Mouse (Mus musculus): ENCODE results near the gene Gm4952.
"Not testable (repeated sequence)": the region's sequence is repeated elsewhere in the genome, so short reads cannot be mapped to it uniquely, and the experiment has no call there.

Gene Gm4952

GRCm38 (mm10) chr19:12600684-12601480, 1.1 kb downstream of the Gm4952 start:
- DNase-seq (ENCODE audit: low read depth in 2 of 2, low spot score in 2 of 2) = no peak

DNA sequence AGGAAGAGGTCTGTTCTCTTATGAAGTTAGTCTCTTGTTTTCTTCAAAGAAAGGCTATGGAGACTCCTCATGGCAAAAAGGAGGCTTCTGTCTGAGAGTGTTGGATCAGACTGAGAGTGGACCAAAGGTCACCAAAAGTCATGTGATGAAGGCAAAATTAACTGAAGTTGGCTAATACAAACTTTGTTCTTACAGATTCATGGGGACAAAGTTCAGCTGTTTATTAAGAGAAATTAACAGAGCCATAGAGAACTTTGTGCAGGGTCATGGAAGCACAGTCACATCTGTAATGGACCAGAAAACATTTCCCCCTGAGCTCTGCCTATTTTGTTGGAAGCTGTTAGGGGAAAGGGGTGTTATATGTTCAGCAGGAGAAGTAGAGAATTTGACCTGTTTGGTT, 8.6 kb downstream of the Gm4952 start:
- DNase-seq (ENCODE audit: low read depth in 2 of 2, low spot score in 2 of 2) = no peak

DNA sequence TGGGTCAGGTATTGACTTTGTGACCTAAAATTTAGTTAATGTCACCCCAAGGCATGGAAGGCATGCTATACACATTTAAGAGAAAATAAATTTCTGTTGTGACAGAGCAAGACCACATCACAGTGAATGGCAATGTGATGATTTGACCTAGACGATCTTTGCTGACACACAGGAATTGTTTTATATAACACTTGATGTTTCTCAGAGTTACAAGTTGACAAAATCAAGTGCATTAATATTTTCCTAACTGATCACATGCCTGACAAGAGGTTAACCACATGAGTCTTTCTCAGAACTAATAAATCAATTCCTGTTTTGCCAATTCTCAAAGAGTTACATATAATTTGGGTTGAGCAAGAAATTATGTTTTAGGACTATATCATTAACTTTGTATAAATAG, 13.9 kb downstream of the Gm4952 start:
- no peak for DNase-seq (ENCODE audit: low read depth in 2 of 2, low spot score in 2 of 2)

GRCm38 (mm10) chr19:12633176-12633575, 33.4 kb downstream of the Gm4952 start, which contains the start of gene Glyat:
Gene Glyat (plus strand): TSS chr19:12633308.
- no peak for DNase-seq (ENCODE audit: low read depth in 2 of 2, low spot score in 2 of 2)

DNA sequence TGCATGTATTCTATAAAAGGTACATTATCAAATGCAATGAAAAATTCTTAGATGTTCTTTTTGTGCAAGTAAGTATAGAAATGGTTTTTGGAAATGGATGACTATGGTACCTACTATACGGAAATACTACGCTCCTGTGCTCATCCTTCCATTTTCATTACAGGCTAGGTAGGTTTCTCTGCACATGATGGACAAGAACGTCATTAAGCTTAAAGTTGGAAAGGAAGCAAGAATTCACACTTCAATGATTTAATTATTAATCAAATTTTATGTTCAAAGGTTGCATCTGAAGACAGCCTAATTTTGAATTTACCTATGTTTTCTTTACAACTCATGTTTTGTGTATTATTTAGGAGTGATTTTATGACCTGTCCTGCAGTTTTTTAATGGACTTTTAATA, 34.5 kb downstream of the Gm4952 start:
- no peak for DNase-seq (ENCODE audit: low read depth in 2 of 2, low spot score in 2 of 2)

- DNase-seq (ENCODE audit: low read depth in 2 of 2, low spot score in 2 of 2) = no peak
Observed at GRCm38 (mm10) chr19:12634963-12635362, 35.2 kb downstream of the Gm4952 start.

- DNase-seq (ENCODE audit: low read depth in 2 of 2, low spot score in 2 of 2) = no peak
Observed at GRCm38 (mm10) chr19:12636863-12637262, 37.1 kb downstream of the Gm4952 start.

GRCm38 (mm10) chr19:12638049-12638448, 38.3 kb downstream of the Gm4952 start:
- DNase-seq (ENCODE audit: low read depth in 2 of 2, low spot score in 2 of 2) = no peak

GRCm38 (mm10) chr19:12649511-12649910, 49.7 kb downstream of the Gm4952 start:
- DNase-seq (ENCODE audit: low read depth in 2 of 2, low spot score in 2 of 2) = no peak

DNA sequence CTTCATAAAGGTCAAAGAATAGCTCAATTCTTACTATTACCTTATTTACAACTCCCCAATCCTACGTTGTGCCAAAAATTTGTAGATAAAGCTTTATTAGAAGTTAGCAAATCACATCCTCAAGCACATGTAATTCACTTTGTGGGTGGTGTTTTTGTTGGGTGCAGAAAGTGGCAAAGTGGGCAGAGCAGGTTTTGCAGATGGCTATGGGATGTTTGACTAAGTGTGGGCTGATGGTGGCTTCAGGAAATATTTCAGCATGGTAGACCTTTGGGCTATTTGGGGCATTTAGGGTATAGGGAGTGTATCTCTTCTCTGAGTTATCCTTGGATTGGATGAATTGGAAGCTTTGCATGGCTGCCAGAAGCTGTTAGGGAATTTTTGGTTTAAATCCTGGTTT, 66.4 kb downstream of the Gm4952 start:
- DNase-seq (ENCODE audit: low read depth in 2 of 2, low spot score in 2 of 2) = no peak

GRCm38 (mm10) chr19:12668601-12669000, 68.8 kb downstream of the Gm4952 start:
- DNase-seq (ENCODE audit: low read depth in 2 of 2, low spot score in 2 of 2) = not testable (repeated sequence)

- no peak for DNase-seq (ENCODE audit: low read depth in 2 of 2, low spot score in 2 of 2)
Observed at GRCm38 (mm10) chr19:12670139-12670538, 70.4 kb downstream of the Gm4952 start, which contains the start of gene Olfr1442. Gene Olfr1442 (plus strand): TSS chr19:12670439.

DNA sequence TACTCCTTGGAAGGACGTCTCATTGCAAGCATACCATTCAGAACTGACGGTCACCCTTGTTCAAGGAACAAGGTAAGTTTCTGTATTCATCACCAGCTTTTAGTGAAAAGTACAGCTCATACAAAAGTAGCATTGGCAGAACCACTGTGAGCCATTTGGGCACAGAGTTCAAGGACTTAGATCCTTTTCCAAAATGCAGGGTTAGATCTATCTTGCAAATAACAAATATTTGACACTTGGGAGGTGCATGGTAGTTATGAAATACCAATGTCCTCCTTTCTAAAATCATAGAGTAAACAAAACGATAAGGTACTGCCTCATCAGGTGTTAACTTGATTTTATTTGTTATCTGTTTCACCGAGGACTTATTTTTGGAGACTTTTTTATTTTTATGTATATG, 71.3 kb downstream of the Gm4952 start:
- DNase-seq (ENCODE audit: low read depth in 2 of 2, low spot score in 2 of 2) = no peak

DNA sequence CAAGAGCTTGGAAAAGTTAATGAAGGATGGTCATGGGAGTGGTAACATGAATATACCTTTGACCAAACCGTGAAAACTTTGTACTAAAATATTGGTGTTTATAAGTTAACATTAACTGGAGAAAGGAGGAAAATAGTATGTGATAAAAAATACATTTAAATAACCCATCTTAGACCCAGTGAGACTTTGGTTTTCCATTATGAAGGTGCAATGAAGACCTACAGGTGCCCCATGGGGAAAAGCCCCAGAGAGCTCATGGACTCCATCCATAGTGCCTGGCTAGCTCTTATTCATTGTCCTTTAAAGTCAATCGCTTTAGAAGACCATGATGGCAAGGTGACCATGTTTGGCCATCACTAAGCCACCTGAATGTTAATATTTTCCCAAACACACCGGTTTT, 78.0 kb downstream of the Gm4952 start, which contains the start of gene Olfr1443:
Olfr1443 (plus strand) TSS at position 301 of the 400 bp plus-strand sequence.
- no peak for DNase-seq (ENCODE audit: low read depth in 2 of 2, low spot score in 2 of 2)

All from CD8-positive naive resting alpha-beta T cell, adult 2 months (primary cell).